ENCODE assay signal across 10 mouse cellular contexts in the genomic region with DNA sequence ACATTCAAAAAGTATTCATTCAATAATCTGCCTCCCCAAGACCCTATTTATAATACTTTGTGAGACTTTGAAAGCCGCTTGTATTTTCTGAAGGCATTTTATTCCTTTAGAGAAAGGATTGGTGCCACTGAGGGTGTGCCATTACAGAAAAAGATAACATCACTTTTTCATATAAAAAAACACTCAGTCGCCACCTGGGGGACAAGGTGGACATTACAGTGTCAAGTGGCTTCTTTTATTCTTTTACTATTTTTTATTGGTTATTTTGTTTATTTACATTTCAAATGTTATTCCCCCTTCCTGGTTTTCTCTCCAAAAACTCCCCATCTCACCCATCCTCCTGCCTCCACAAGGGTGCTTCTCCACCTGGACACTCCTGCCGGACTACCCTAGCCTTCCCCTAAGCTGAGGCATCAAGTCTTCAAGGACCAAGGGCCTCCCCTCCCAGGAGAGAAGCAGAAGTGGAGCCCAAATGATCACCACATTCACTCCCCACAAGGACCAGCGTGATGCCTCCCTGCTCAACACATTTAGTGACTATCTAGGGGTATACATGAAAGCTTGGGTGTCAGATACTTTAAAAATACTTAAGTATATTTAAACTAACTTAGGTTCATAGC.
A peak's percentile ranks its signal among the peaks of the same experiment; 100 is the strongest.
DNase-seq lines count a peak whose midpoint lies in the region; ATAC-seq and TF ChIP-seq lines count a peak whose summit lies in the region.
"Had no signal": no experiment of that assay in that cellular context is flagged by ENCODE, and none has a peak within 500 bp of the region (broad histone marks: within the 10 kb centered on the region; RNA-seq: fewer than 3 reads in every experiment).

No protein-coding gene starts in this region.

- no peak overlapping the region for H3K4me2 ChIP-seq in heart, embryonic 12.5 days
- no peak overlapping the region for H3K4me2 ChIP-seq in lung, embryonic 14.5 days

- H3K4me1 ChIP-seq in heart, embryonic 12.5 days (replicated peaks): no peaks in the 10 kb centered on the region
- no peaks in the 10 kb centered on the region for H3K4me1 ChIP-seq in lung, embryonic 14.5 days (ENCODE audit: insufficient read depth)
- H3K4me1 ChIP-seq in kidney, adult 2 months (ENCODE audit: control insufficient read depth, insufficient read depth, low read length): no peaks in the 10 kb centered on the region

- TF ChIP-seq CTCF in lung, embryonic 14.5 days (IDR thresholded peaks at IDR 0.05; ENCODE audit: low read depth): no peak
- no peak for TF ChIP-seq CTCF in kidney, adult 2 months (conservative IDR thresholded peaks at IDR 0.05; ENCODE audit: insufficient read depth, insufficient read length, low read depth, low read length)

- ATAC-seq in heart, embryonic 12.5 days (ENCODE audit: insufficient number of reproducible peaks, low FRiP score): no peak
- no peak for ATAC-seq in lung, embryonic 14.5 days (ENCODE audit: insufficient read depth)
- ATAC-seq in megakaryocyte progenitor cell, adult 5-6 weeks (replicated peaks; ENCODE audit: poor library complexity): peak; percentile 46; the same call in 1 of the 2 replicates

- H3K27ac ChIP-seq in heart, embryonic 12.5 days (ENCODE audit: poor library complexity, severe bottlenecking): no peak overlapping the region
- H3K27ac ChIP-seq in lung, embryonic 14.5 days (ENCODE audit: low read depth): no peak overlapping the region
- H3K27ac ChIP-seq in kidney, adult 2 months (ENCODE audit: insufficient read depth, low read depth, low read length): no peak overlapping the region
- H3K27ac ChIP-seq: liver, embryonic 14.5 days had no signal

- DNase-seq in heart, adult 11 months: peak; percentile 54
- DNase-seq in lung, embryonic 14.5 days: peak; percentile 50
- no peak for DNase-seq in lung, postnatal 4 days
- peak; percentile 61 for DNase-seq in MEL-GATA-1-ER (ENCODE audit: extremely low read depth, low read depth)
- DNase-seq in spleen, postnatal 10 days (ENCODE audit: low spot score in 2 of 2): no peak
- no peak for DNase-seq in kidney, adult 2 months

- no peak for TF ChIP-seq POLR2A in kidney, adult 2 months (IDR thresholded peaks at IDR 0.05; ENCODE audit: low read depth, low read length)

- WGBS in heart, embryonic 12.5 days: 48% methylated on average over 4 of the region's 4 CpGs
- 43% methylated on average over 4 of the region's 4 CpGs for WGBS in lung, embryonic 14.5 days
- WGBS in kidney, adult 2 months: 42% methylated on average over 4 of the region's 4 CpGs

- H3K27me3 ChIP-seq in heart, embryonic 12.5 days (replicated peaks): no peaks in the 10 kb centered on the region
- H3K27me3 ChIP-seq in lung, embryonic 14.5 days (ENCODE audit: insufficient read depth, low read length): no peaks in the 10 kb centered on the region
- H3K27me3 ChIP-seq in kidney, adult 2 months (replicated peaks; ENCODE audit: control insufficient read depth, insufficient read depth, low read length): no peaks in the 10 kb centered on the region

- no peaks in the 10 kb centered on the region for H3K9me3 ChIP-seq in heart, embryonic 12.5 days (replicated peaks)
- no peaks in the 10 kb centered on the region for H3K9me3 ChIP-seq in lung, embryonic 14.5 days (ENCODE audit: low read depth, low read length)

- H3K36me3 ChIP-seq in heart, embryonic 12.5 days: no peaks in the 10 kb centered on the region
- H3K36me3 ChIP-seq in lung, embryonic 14.5 days (ENCODE audit: insufficient read depth): no peaks in the 10 kb centered on the region
- H3K36me3 ChIP-seq in kidney, adult 2 months (ENCODE audit: control insufficient read depth, insufficient read depth, low read length): no peaks in the 10 kb centered on the region
- H3K36me3 ChIP-seq: G1E had no signal

- H3K9ac ChIP-seq in heart, embryonic 12.5 days: no peak overlapping the region
- no peak overlapping the region for H3K9ac ChIP-seq in lung, embryonic 14.5 days
- H3K9ac ChIP-seq: liver, embryonic 14.5 days had no signal

- H3K4me3 ChIP-seq in heart, embryonic 12.5 days: no peak overlapping the region
- H3K4me3 ChIP-seq in lung, embryonic 14.5 days (ENCODE audit: low read depth, low read length): no peak overlapping the region
- no peak overlapping the region for H3K4me3 ChIP-seq in kidney, adult 2 months (ENCODE audit: insufficient read depth, low read depth, low read length)

Comparison
In these comparisons a context has a peak if more than half of its experiments do, and no peak if none do; other contexts are left out.
1. DNase-seq: peak in heart, adult 11 months (single experiment), lung, embryonic 14.5 days (single experiment) and MEL-GATA-1-ER (single experiment); none in lung, postnatal 4 days (0 of 2), spleen, postnatal 10 days (0 of 2) and kidney, adult 2 months (single experiment).